Mouse (Mus musculus): ENCODE data around the gene Fam189a1. TPM values are rescaled to one million over a fixed set of nuclear protein-coding genes. Genes with fewer than 3 reads are reported as not detected.

The Fam189a1 gene
- total and polyA plus RNA-seq, 3 experiments: 0.10 TPM; not detected in 2

- dilution Hi-C loops (cut with MboI; ENCODE audit: extremely low pct_ligation_motif_present, extremely low pct_unique_long_range_greater_than_20kb, low sequenced_read_pairs): no loop called here
- peaks cover 29% of the 10 kb centered on the region for H3K9me3 ChIP-seq (replicated peaks; ENCODE audit: low read length)
- H3K4me2 ChIP-seq (ENCODE audit: insufficient read depth, low read depth, poor library complexity, severe bottlenecking): no peak overlapping the region
- H3K9ac ChIP-seq (ENCODE audit: insufficient read depth, low read depth): no peak overlapping the region
- H3K36me3 ChIP-seq (replicated peaks in 1 of 2; ENCODE audit: control insufficient read depth in 1 of 2, insufficient read depth in 1 of 2, low read length in 1 of 2): no peaks in the 10 kb centered on the region
- H3K79me2 ChIP-seq (replicated peaks; ENCODE audit: control insufficient read depth, extremely low read depth, insufficient read depth, poor library complexity, severe bottlenecking): no peaks in the 10 kb centered on the region
- H3K27me3 ChIP-seq (replicated peaks): peaks cover 13% of the 10 kb centered on the region
- no peak for DNase-seq (ENCODE audit: extremely low read depth)
- TF ChIP-seq MAX (IDR thresholded peaks at IDR 0.05; ENCODE audit: low read length) (no peak), EP300 (IDR thresholded peaks at IDR 0.05; ENCODE audit: low read length) (no peak), POLR2AphosphoS2 (IDR thresholded peaks at IDR 0.05; ENCODE audit: low read depth, low read length) (no peak), IRF4 (IDR thresholded peaks at IDR 0.05; ENCODE audit: low read depth, low read length) (no peak), ZNF384 (IDR thresholded peaks at IDR 0.05; ENCODE audit: low read depth, low read length) (no peak), PAX5 (IDR thresholded peaks at IDR 0.05; ENCODE audit: low read length) (no peak), ZC3H11A (IDR thresholded peaks at IDR 0.05; ENCODE audit: low read depth, low read length) (no peak), SMC3 (IDR thresholded peaks at IDR 0.05; ENCODE audit: low read depth, low read length) (no peak), USF1 (IDR thresholded peaks at IDR 0.05; ENCODE audit: low read depth, low read length) (no peak), ZMIZ1 (IDR thresholded peaks at IDR 0.05; ENCODE audit: low read depth, low read length) (no peak), MAZ (IDR thresholded peaks at IDR 0.05; ENCODE audit: low read depth, low read length) (no peak), BHLHE40 (IDR thresholded peaks at IDR 0.05; ENCODE audit: low read depth, low read length) (no peak), SIN3A (IDR thresholded peaks at IDR 0.05; ENCODE audit: low read length) (no peak), MAFK (IDR thresholded peaks at IDR 0.05; ENCODE audit: insufficient replicate concordance, low read length) (no peak)
- in situ Hi-C loops (cut with MboI; ENCODE audit: low pct_ligation_motif_present, low pct_unique_long_range_greater_than_20kb, low sequenced_read_pairs): no loop called here
- H3K4me1 ChIP-seq (ENCODE audit: control insufficient read depth in 1 of 2, insufficient read depth in 2 of 2): no peaks in the 10 kb centered on the region
- H3K4me3 ChIP-seq (replicated peaks in 1 of 3; ENCODE audit: low read depth in 2 of 3, low read length in 2 of 3, poor library complexity in 1 of 3): no peak overlapping the region
- H3K27ac ChIP-seq (ENCODE audit: insufficient read depth, low read depth): no peak overlapping the region
Measured at GRCm38 (mm10) chr7:65060163-65060799, 96.1 kb downstream of the Fam189a1 start.

- no peaks in the 10 kb centered on the region for H3K79me2 ChIP-seq (replicated peaks; ENCODE audit: control insufficient read depth, extremely low read depth, insufficient read depth, poor library complexity, severe bottlenecking)
- in situ Hi-C loops (cut with MboI; ENCODE audit: low pct_ligation_motif_present, low pct_unique_long_range_greater_than_20kb, low sequenced_read_pairs): no loop called here
- dilution Hi-C loops (cut with MboI; ENCODE audit: extremely low pct_ligation_motif_present, extremely low pct_unique_long_range_greater_than_20kb, low sequenced_read_pairs): no loop called here
- H3K36me3 ChIP-seq (replicated peaks in 1 of 2; ENCODE audit: control insufficient read depth in 1 of 2, insufficient read depth in 1 of 2, low read length in 1 of 2): no peaks in the 10 kb centered on the region
- no peak overlapping the region for H3K4me2 ChIP-seq (ENCODE audit: insufficient read depth, low read depth, poor library complexity, severe bottlenecking)
- H3K27me3 ChIP-seq (replicated peaks): peaks cover 13% of the 10 kb centered on the region
- no peak for TF ChIP-seq ZMIZ1 (IDR thresholded peaks at IDR 0.05; ENCODE audit: low read depth, low read length)
- no peak for TF ChIP-seq ZNF384 (IDR thresholded peaks at IDR 0.05; ENCODE audit: low read depth, low read length)
- no peak for TF ChIP-seq NRF1 (IDR thresholded peaks at IDR 0.05; ENCODE audit: low read depth, low read length)
- TF ChIP-seq ETS1 (conservative IDR thresholded peaks at IDR 0.05; ENCODE audit: low read depth, low read length): no peak
- TF ChIP-seq PAX5 (IDR thresholded peaks at IDR 0.05; ENCODE audit: low read length): no peak
- no peak for TF ChIP-seq SIN3A (IDR thresholded peaks at IDR 0.05; ENCODE audit: low read length)
- no peak for TF ChIP-seq RCOR1 (conservative IDR thresholded peaks at IDR 0.05; ENCODE audit: low read depth, low read length)
- TF ChIP-seq ELF1 (IDR thresholded peaks at IDR 0.05; ENCODE audit: low read depth, low read length): no peak
- TF ChIP-seq MAFK (IDR thresholded peaks at IDR 0.05; ENCODE audit: insufficient replicate concordance, low read length): no peak
- TF ChIP-seq ZKSCAN1 (IDR thresholded peaks at IDR 0.05; ENCODE audit: borderline replicate concordance, low read depth, low read length): no peak
- no peak for TF ChIP-seq TBP (conservative IDR thresholded peaks at IDR 0.05; ENCODE audit: low read depth, low read length)
- TF ChIP-seq ZC3H11A (IDR thresholded peaks at IDR 0.05; ENCODE audit: low read depth, low read length): no peak
- H3K27ac ChIP-seq (ENCODE audit: insufficient read depth, low read depth): no peak overlapping the region
- H3K4me1 ChIP-seq (ENCODE audit: control insufficient read depth in 1 of 2, insufficient read depth in 2 of 2): no peaks in the 10 kb centered on the region
- H3K4me3 ChIP-seq (replicated peaks in 1 of 3; ENCODE audit: low read depth in 2 of 3, low read length in 2 of 3, poor library complexity in 1 of 3): no peak overlapping the region
- no peak overlapping the region for H3K9ac ChIP-seq (ENCODE audit: insufficient read depth, low read depth)
- no peak for DNase-seq (ENCODE audit: extremely low read depth)
- H3K9me3 ChIP-seq (replicated peaks; ENCODE audit: low read length): peaks cover 36% of the 10 kb centered on the region
Measured at GRCm38 (mm10) chr7:65056864-65057263, 99.5 kb downstream of the Fam189a1 start.
